Mouse (Mus musculus): ENCODE measurements around the gene 3110082I17Rik. TPM values are rescaled to one million over a fixed set of nuclear protein-coding genes. Genes with fewer than 3 reads are reported as not detected.
A peak's percentile ranks its signal among the peaks of the same experiment; 100 is the strongest.

Gene 3110082I17Rik
- polyA plus RNA-seq, 1 experiment: 7.1 TPM

DNA sequence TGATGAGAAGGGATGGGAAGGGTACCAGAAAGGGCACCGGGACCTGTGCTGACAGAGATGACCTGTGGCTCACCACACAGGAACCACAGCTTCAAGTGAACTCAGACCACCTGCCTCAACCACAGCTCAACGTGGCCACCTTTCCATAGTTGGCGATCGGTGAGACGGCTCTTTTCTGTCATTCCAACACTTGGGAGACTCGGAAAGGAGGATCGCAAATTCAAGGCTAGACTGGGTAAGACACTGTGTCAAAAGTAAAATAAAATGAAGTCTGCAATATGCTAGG is 82.1 kb downstream of the 3110082I17Rik start:
- Histone ChIP-seq H3K4me1 (ENCODE audit: control insufficient read depth, insufficient read depth, low read length) (peaks cover 7% of the 10 kb centered on the region), H3K27me3 (ENCODE audit: control insufficient read depth, insufficient read depth, low read length) (no peaks in the 10 kb centered on the region), H3K27ac (ENCODE audit: insufficient read depth, low read length) (no peak overlapping the region), H3K4me3 (replicated peaks; ENCODE audit: insufficient read depth, low read depth, low read length) (no peak overlapping the region)
- no peak for DNase-seq
- TF ChIP-seq POLR2A (IDR thresholded peaks at IDR 0.05; ENCODE audit: borderline replicate concordance, insufficient read depth, low read length): no peak
- TF ChIP-seq CTCF (IDR thresholded peaks at IDR 0.05; ENCODE audit: borderline replicate concordance, insufficient read depth, low read depth, low read length): no peak
- 86% methylated on average over 7 of the region's 7 CpGs for WGBS

DNA sequence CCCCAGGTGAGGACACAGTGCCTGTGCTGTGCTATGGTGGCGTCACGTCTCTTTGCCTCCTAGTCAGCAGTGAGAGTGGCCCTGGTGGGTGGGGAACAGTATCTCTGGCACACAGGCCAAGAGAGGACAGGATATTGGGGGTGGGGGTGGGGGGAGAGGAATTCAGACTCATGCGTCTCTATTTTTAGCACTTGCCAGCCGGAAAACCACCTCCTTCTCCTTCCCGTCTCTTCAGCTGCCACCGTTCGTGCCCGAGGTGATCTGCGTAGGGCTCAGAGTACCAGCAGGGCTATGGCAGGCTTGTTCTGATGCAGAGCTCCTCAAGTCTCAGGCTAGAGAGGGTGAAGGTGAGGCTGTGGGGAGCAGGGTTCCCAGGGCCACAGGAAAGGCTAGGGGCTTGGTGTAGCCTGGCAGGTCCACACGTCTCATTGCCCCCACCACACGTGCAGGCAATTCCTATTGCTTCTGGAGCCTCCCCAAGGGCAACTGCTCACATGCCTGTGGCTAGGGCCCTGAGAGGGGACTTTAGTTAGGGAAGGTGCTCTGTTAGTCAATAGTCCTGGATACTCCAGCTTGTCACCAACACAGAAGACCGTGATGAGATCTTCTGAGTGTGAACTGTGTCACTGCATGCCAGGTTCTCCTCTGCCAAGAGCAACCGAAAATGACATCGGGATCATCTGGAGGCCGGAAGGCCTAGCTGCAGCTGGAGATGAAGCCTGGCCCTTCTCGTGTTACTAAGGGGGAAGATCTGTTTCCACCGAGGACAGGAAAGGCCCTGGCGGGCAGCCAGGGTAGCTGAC is 82.7 kb downstream of the 3110082I17Rik start, which contains the start of gene Gpr146:
Gpr146 (plus strand) TSS at position 230 of the 803 bp plus-strand sequence.
- no peak within 1 kb of the TSS for H3K27ac ChIP-seq (ENCODE audit: insufficient read depth, low read length)
- H3K4me1 ChIP-seq (ENCODE audit: control insufficient read depth, insufficient read depth, low read length): peaks cover 6% of the 10 kb centered on the region
- WGBS: 52% methylated on average over 18 of the region's 18 CpGs
- no peak for TF ChIP-seq CTCF (IDR thresholded peaks at IDR 0.05; ENCODE audit: borderline replicate concordance, insufficient read depth, low read depth, low read length)
- TF ChIP-seq POLR2A (IDR thresholded peaks at IDR 0.05; ENCODE audit: borderline replicate concordance, insufficient read depth, low read length): no peak
- H3K27me3 ChIP-seq (ENCODE audit: control insufficient read depth, insufficient read depth, low read length): no peaks in the 10 kb centered on the region
- peak in 1 of 2 experiments; percentile 25 for DNase-seq
- no peak within 1 kb of the TSS for H3K4me3 ChIP-seq (replicated peaks; ENCODE audit: insufficient read depth, low read depth, low read length)

DNA sequence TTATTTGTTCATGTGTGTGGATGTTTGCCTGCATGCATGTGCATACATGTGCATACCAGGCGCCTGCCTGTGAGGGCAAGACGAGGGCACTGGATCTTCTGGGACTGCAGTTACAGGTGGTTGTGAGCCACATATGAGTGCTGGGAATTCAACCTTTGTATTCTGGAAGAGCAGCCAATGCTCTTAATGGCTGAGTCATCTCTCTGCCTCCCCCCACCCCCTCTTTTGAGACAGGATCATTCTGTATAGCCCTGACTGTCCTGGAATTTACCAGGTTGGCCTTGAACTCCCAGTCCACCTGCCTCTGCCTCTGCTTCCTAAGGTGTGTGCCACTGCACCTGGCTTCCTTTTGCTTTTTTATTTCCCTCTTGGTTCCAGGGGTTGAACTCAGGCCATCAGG is 85.5 kb downstream of the 3110082I17Rik start:
- WGBS: 97% methylated on average over 2 of the region's 2 CpGs
- TF ChIP-seq POLR2A (IDR thresholded peaks at IDR 0.05; ENCODE audit: borderline replicate concordance, insufficient read depth, low read length): no peak
- no peak for TF ChIP-seq CTCF (IDR thresholded peaks at IDR 0.05; ENCODE audit: borderline replicate concordance, insufficient read depth, low read depth, low read length)
- H3K27ac ChIP-seq (ENCODE audit: insufficient read depth, low read length): no peak overlapping the region
- H3K4me1 ChIP-seq (ENCODE audit: control insufficient read depth, insufficient read depth, low read length): no peaks in the 10 kb centered on the region; the same call in 1 of the 2 replicates
- no peak overlapping the region for H3K4me3 ChIP-seq (replicated peaks; ENCODE audit: insufficient read depth, low read depth, low read length)
- DNase-seq: no peak
- H3K27me3 ChIP-seq (ENCODE audit: control insufficient read depth, insufficient read depth, low read length): no peaks in the 10 kb centered on the region

DNA sequence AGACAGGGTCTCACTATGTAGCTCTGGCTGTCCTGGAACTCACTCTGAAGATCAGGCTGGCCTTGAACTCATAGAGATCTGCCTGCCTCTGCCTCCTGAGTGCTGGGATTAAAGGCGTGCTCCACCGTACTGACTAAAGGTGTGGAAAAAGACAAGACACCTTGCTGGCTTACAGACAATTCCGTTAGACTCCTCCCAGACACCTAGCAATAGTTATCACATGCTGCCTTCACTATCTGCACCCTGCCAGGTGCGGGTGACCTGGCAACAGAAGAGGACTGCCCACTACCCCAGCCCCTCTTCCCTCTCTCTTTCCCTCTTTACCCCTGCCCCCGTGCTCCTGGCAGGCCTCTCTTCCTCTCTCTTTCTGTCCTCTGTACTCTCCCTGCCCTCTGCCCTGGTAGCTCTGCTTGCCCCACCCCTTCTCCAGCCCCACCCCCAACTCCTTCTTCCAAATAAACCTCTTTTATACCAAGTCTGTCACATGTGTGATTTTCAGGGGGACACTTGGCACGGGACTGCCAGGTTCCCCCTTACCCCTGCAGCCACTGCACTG is 86.4 kb downstream of the 3110082I17Rik start:
- Histone ChIP-seq H3K4me3 (replicated peaks; ENCODE audit: insufficient read depth, low read depth, low read length) (no peak overlapping the region), H3K27me3 (ENCODE audit: control insufficient read depth, insufficient read depth, low read length) (no peaks in the 10 kb centered on the region), H3K4me1 (ENCODE audit: control insufficient read depth, insufficient read depth, low read length) (peaks cover under 1% of the 10 kb centered on the region), H3K27ac (ENCODE audit: insufficient read depth, low read length) (no peak overlapping the region)
- no peak for TF ChIP-seq POLR2A (IDR thresholded peaks at IDR 0.05; ENCODE audit: borderline replicate concordance, insufficient read depth, low read length)
- TF ChIP-seq CTCF (IDR thresholded peaks at IDR 0.05; ENCODE audit: borderline replicate concordance, insufficient read depth, low read depth, low read length): no peak
- no peak for DNase-seq
- 87% methylated on average over 6 of the region's 6 CpGs for WGBS

DNA sequence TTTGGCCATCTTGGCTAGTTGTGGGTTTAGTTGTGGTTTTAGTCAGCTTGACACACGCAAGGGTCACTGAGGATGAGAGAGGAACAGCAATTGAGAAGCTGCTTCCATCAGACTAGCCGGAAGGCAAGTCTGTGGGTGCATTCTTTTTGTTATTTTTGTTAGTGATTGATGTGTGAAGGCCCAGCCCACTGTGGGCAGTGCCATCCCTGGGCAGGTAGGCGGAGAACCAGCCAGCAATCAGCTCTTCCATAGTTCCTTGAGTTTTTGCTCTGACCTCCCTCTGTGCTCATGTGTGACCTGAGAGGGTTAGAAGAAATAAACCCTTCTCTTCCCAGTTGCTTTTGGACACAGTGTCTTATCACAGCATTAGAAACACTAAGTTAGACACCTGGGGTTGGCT is 87.2 kb downstream of the 3110082I17Rik start:
- H3K4me3 ChIP-seq (replicated peaks; ENCODE audit: insufficient read depth, low read depth, low read length): no peak overlapping the region
- TF ChIP-seq CTCF (IDR thresholded peaks at IDR 0.05; ENCODE audit: borderline replicate concordance, insufficient read depth, low read depth, low read length) (no peak), POLR2A (IDR thresholded peaks at IDR 0.05; ENCODE audit: borderline replicate concordance, insufficient read depth, low read length) (no peak)
- DNase-seq: no peak
- no peaks in the 10 kb centered on the region for H3K27me3 ChIP-seq (ENCODE audit: control insufficient read depth, insufficient read depth, low read length)
- H3K4me1 ChIP-seq (ENCODE audit: control insufficient read depth, insufficient read depth, low read length): peaks cover 6% of the 10 kb centered on the region
- WGBS: 94% methylated on average over 3 of the region's 3 CpGs
- H3K27ac ChIP-seq (ENCODE audit: insufficient read depth, low read length): no peak overlapping the region

DNA sequence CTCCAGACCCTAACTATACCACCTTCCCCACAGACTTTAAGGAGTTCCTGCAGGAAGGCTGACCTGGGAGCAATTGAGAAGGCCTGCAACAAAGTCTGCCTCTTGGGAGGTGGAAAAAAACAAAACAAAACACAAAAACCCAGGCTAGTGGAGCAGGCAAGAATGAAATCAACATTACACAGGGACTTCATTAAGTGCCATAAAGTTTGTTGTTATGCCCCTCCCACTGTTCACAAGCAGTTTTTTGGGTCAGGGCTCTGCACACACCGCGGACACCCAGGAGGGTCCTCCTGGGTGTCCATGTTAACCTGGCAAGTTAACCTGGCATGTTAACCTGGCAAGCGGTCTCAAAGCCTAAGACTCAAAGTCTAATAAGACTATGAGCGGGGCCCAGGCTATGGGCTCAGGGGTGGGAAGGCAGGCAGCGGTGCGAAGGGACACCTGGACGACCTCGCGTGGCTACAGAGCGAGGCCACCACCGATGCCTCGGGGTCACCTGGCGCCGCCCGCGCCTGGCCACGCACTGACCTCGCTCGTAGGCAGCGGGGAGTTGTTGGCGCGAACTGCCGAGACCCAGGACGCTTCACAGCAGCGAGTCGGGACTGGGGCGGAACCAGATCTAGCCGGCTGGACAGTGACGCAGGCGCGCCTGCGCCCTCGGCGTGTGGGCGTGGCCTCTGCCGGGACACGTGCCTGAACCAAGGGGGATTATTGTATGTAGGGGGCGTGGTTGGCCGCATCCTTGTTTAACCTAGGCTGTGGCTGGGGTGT is 88.5 kb downstream of the 3110082I17Rik start:
- peak; percentile 84 for DNase-seq
- WGBS: 2% methylated on average over 39 of the region's 39 CpGs

DNA sequence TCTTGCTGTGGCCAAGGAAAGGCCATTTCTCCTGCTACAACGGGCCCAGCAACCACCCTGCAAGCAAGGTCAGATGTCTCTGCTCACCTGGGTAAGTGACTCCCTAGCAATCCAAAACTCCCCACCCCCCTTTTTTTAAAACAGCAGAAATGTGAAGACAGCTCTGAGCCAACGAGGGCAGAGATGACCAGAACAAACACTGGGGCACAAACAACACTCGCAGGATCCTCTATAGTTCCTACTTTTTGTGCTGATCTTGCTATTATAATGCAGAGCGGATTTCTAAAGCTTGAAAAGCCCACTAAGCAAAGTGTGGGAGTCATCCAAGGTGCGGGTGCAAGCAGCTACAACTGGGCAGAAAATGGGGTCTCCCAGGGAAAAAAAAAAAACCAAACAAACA is 89.2 kb downstream of the 3110082I17Rik start:
- TF ChIP-seq CTCF (IDR thresholded peaks at IDR 0.05; ENCODE audit: borderline replicate concordance, insufficient read depth, low read depth, low read length): no peak
- no peak for TF ChIP-seq POLR2A (IDR thresholded peaks at IDR 0.05; ENCODE audit: borderline replicate concordance, insufficient read depth, low read length)
- WGBS: 69% methylated on average over 5 of the region's 5 CpGs
- Histone ChIP-seq H3K27ac (ENCODE audit: insufficient read depth, low read length) (no peak overlapping the region), H3K27me3 (ENCODE audit: control insufficient read depth, insufficient read depth, low read length) (no peaks in the 10 kb centered on the region), H3K4me1 (ENCODE audit: control insufficient read depth, insufficient read depth, low read length) (peaks cover 6% of the 10 kb centered on the region), H3K4me3 (replicated peaks; ENCODE audit: insufficient read depth, low read depth, low read length) (no peak overlapping the region)
- DNase-seq: no peak

More for the DNA sequence above, 88.5 kb downstream of the 3110082I17Rik start:
- Histone ChIP-seq H3K27me3 (ENCODE audit: control insufficient read depth, insufficient read depth, low read length) (no peaks in the 10 kb centered on the region), H3K4me1 (ENCODE audit: control insufficient read depth, insufficient read depth, low read length) (peaks cover 6% of the 10 kb centered on the region), H3K4me3 (replicated peaks; ENCODE audit: insufficient read depth, low read depth, low read length) (peak overlapping the region; percentile 85), H3K27ac (ENCODE audit: insufficient read depth, low read length) (peak overlapping the region; percentile 90)
- TF ChIP-seq CTCF (IDR thresholded peaks at IDR 0.05; ENCODE audit: borderline replicate concordance, insufficient read depth, low read depth, low read length) (no peak), POLR2A (IDR thresholded peaks at IDR 0.05; ENCODE audit: borderline replicate concordance, insufficient read depth, low read length) (peak; percentile 84)
